Mouse (Mus musculus) myocyte (in vitro differentiated cells): ENCODE measurements around the gene Phf13.

Experiments
- CEBPB ChIP-seq: IDR thresholded peaks from 2 replicates; pipeline ENCODE4 v1.6.1; 2011; ENCODE audit warnings: mild to moderate bottlenecking, moderate library complexity; ENCODE audit not compliant: poor library complexity, insufficient read depth, severe bottlenecking
- MAX ChIP-seq: IDR thresholded peaks from one replicate; pipeline ENCODE4 v1.6.1; 2011; ENCODE audit warnings: low read depth, mild to moderate bottlenecking, control low read depth
- MYOD1 ChIP-seq, 3 experiments: IDR thresholded peaks; one replicate each; pipeline ENCODE4 v1.6.1; 2011; ENCODE audit warnings: control low read depth in 2 of 3, low read depth in 2 of 3, mild to moderate bottlenecking in 2 of 3, moderate library complexity in 1 of 3; ENCODE audit not compliant: insufficient read length in 2 of 3, control insufficient read depth in 1 of 3
- POLR2A ChIP-seq: IDR thresholded peaks from one replicate; pipeline ENCODE4 v1.6.1; 2011; ENCODE audit warnings: low read depth, mild to moderate bottlenecking, control low read depth, moderate library complexity; ENCODE audit not compliant: insufficient read length
- POLR2AphosphoS2 ChIP-seq: IDR thresholded peaks from one replicate; pipeline ENCODE4 v1.6.1; 2011; ENCODE audit warnings: low read depth, control low read depth; ENCODE audit not compliant: insufficient read length
- TCF12 ChIP-seq: IDR thresholded peaks from one replicate; pipeline ENCODE4 v1.6.1; 2011; ENCODE audit warnings: mild to moderate bottlenecking, control low read depth; ENCODE audit not compliant: poor library complexity, insufficient read depth, severe bottlenecking

DNA sequence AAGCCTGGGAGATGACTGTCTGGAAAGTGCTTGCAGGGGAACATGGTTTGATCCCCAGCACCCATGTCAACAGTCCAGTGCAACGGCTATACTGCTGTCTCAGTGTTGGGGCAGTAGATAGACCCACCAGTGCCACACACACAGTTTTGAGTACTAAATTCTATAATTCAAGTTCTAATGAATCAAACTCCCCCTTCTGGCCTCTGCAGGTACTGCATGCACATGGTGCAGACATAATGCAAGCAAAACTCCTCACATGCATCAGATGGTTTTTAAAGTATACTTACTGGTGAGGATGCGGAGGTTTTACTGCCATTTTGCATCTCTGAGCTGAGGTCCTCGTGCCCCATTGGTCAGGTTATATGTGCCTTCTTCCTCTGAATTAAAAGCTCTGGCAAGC, 20.6 kb downstream of the Phf13 start:
- TF ChIP-seq POLR2A (no peak), MAX (no peak), CEBPB (no peak), TCF12 (no peak), MYOD1 (IDR thresholded peaks at IDR 0.05; ENCODE audit: control insufficient read depth in 1 of 3, insufficient read length in 2 of 3, low read depth in 2 of 3) (no peak), POLR2AphosphoS2 (no peak)
